13 mouse cellular contexts compared by ENCODE assay signal in the genomic region with DNA sequence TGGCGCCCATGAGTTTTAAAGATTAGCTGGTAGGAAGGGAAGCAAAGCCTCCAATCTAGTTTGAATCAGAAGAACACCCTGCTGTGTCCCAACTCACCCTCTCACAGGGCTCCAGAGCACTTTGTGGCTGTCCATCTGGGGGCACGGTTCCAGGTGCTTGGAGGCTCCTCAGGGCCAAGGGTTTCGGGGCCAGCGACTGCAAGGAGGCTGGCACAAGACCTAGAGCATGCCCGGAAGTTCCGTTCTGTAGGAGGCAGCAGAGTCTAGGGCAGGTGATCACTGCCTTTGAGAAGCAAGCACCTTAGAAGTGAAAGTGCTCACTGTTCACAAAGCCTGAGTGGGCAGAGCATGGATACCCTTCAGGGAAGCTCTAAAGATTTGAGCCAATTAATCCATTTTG.
DNase-seq lines count a peak whose midpoint lies in the region; ATAC-seq lines count a peak whose summit lies in the region.
"Had no signal": no experiment of that assay in that cellular context is flagged by ENCODE, and none has a peak within 500 bp of the region (broad histone marks: within the 10 kb centered on the region; RNA-seq: fewer than 3 reads in every experiment).

No protein-coding gene starts in this region.

- H3K9me3 ChIP-seq in embryonic facial prominence, embryonic 14.5 days (ENCODE audit: control insufficient read depth, low read length): no peaks in the 10 kb centered on the region
- H3K9me3 ChIP-seq in embryonic facial prominence, embryonic 10.5 days: no peaks in the 10 kb centered on the region
- no peaks in the 10 kb centered on the region for H3K9me3 ChIP-seq in midbrain, embryonic 13.5 days
- H3K9me3 ChIP-seq: G1E; heart, embryonic 13.5 days had no signal

- 87% methylated on average over 6 of the region's 6 CpGs for WGBS in embryonic facial prominence, embryonic 14.5 days
- WGBS in embryonic facial prominence, embryonic 10.5 days: 86% methylated on average over 6 of the region's 6 CpGs
- WGBS in midbrain, embryonic 13.5 days: 85% methylated on average over 6 of the region's 6 CpGs

- no peak overlapping the region for H3K4me2 ChIP-seq in embryonic facial prominence, embryonic 14.5 days (ENCODE audit: low read depth, low read length)
- H3K4me2 ChIP-seq in midbrain, embryonic 13.5 days (replicated peaks): no peak overlapping the region
- H3K4me2 ChIP-seq: heart, embryonic 13.5 days; midbrain, embryonic 11.5 days had no signal

- 0 out of 2 replicates have a peak overlapping the region, but pooled peaks have one; percentile 19 for H3K27ac ChIP-seq in embryonic facial prominence, embryonic 14.5 days (replicated peaks; ENCODE audit: low read depth, low read length)
- H3K27ac ChIP-seq in embryonic facial prominence, embryonic 10.5 days (replicated peaks): no peak overlapping the region
- no peak overlapping the region for H3K27ac ChIP-seq in midbrain, embryonic 13.5 days
- H3K27ac ChIP-seq: heart, embryonic 13.5 days had no signal

- H3K36me3 ChIP-seq in embryonic facial prominence, embryonic 14.5 days (ENCODE audit: control insufficient read depth, insufficient read depth, low read length): no peaks in the 10 kb centered on the region
- no peaks in the 10 kb centered on the region for H3K36me3 ChIP-seq in embryonic facial prominence, embryonic 10.5 days (replicated peaks)
- no peaks in the 10 kb centered on the region for H3K36me3 ChIP-seq in splenic B cell, adult 2 months (ENCODE audit: control insufficient read depth, insufficient read depth, low read length, poor library complexity, severe bottlenecking)
- H3K36me3 ChIP-seq in midbrain, embryonic 13.5 days: no peaks in the 10 kb centered on the region
- H3K36me3 ChIP-seq: G1E; heart, embryonic 13.5 days had no signal

- H3K4me1 ChIP-seq in embryonic facial prominence, embryonic 14.5 days (ENCODE audit: control insufficient read depth, insufficient read depth, low read length): peaks cover 4% of the 10 kb centered on the region; the same call in 1 of the 2 replicates
- no peaks in the 10 kb centered on the region for H3K4me1 ChIP-seq in embryonic facial prominence, embryonic 10.5 days
- no peaks in the 10 kb centered on the region for H3K4me1 ChIP-seq in midbrain, embryonic 13.5 days (replicated peaks)

- H3K4me3 ChIP-seq in embryonic facial prominence, embryonic 14.5 days (ENCODE audit: low read depth, low read length): no peak overlapping the region
- H3K4me3 ChIP-seq in embryonic facial prominence, embryonic 10.5 days: no peak overlapping the region
- no peak overlapping the region for H3K4me3 ChIP-seq in midbrain, embryonic 13.5 days (replicated peaks)
- H3K4me3 ChIP-seq: heart, embryonic 13.5 days had no signal

- no peak overlapping the region for H3K9ac ChIP-seq in embryonic facial prominence, embryonic 14.5 days (ENCODE audit: low read depth, low read length)
- no peak overlapping the region for H3K9ac ChIP-seq in midbrain, embryonic 13.5 days (replicated peaks)
- H3K9ac ChIP-seq: heart, embryonic 13.5 days had no signal

- no peak for DNase-seq in embryonic facial prominence, embryonic 14.5 days (ENCODE audit: low spot score)
- no peak for DNase-seq in embryonic facial prominence, embryonic 10.5 days (ENCODE audit: low spot score)
- DNase-seq in kidney, postnatal 10 days: peak; percentile 36
- no peak for DNase-seq in kidney, adult 9 months
- DNase-seq in induced T-regulatory cell, adult 2 months (ENCODE audit: low read depth): peak; percentile 12
- peak; percentile 5 for DNase-seq in splenic B cell, adult 2 months (ENCODE audit: low read depth, low spot score)
- no peak for DNase-seq in urinary bladder, postnatal 10 days (ENCODE audit: low spot score)
- DNase-seq: cerebellum, adult 8-10 months; liver had no signal

- ATAC-seq in embryonic facial prominence, embryonic 14.5 days (ENCODE audit: low read depth): no peak
- no peak for ATAC-seq in midbrain, embryonic 13.5 days

- no peaks in the 10 kb centered on the region for H3K27me3 ChIP-seq in embryonic facial prominence, embryonic 14.5 days (replicated peaks; ENCODE audit: control insufficient read depth, insufficient read depth, low read length)
- H3K27me3 ChIP-seq in embryonic facial prominence, embryonic 10.5 days (replicated peaks; ENCODE audit: low read depth, poor library complexity, severe bottlenecking): no peaks in the 10 kb centered on the region
- no peaks in the 10 kb centered on the region; the same call in 1 of the 2 replicates for H3K27me3 ChIP-seq in splenic B cell, adult 2 months (ENCODE audit: control insufficient read depth, insufficient read depth, low read length, poor library complexity, severe bottlenecking)
- H3K27me3 ChIP-seq in midbrain, embryonic 13.5 days: no peaks in the 10 kb centered on the region

Comparison
In these comparisons a context has a peak if more than half of its experiments do, and no peak if none do; other contexts are left out.
1. DNase-seq: peak in kidney, postnatal 10 days (single experiment), induced T-regulatory cell, adult 2 months (single experiment) and splenic B cell, adult 2 months (single experiment); none in embryonic facial prominence, embryonic 14.5 days (single experiment), embryonic facial prominence, embryonic 10.5 days (single experiment), kidney, adult 9 months (single experiment) and urinary bladder, postnatal 10 days (single experiment).